Comparison of ENCODE assay signal across 29 mouse cellular contexts in the genomic region with DNA sequence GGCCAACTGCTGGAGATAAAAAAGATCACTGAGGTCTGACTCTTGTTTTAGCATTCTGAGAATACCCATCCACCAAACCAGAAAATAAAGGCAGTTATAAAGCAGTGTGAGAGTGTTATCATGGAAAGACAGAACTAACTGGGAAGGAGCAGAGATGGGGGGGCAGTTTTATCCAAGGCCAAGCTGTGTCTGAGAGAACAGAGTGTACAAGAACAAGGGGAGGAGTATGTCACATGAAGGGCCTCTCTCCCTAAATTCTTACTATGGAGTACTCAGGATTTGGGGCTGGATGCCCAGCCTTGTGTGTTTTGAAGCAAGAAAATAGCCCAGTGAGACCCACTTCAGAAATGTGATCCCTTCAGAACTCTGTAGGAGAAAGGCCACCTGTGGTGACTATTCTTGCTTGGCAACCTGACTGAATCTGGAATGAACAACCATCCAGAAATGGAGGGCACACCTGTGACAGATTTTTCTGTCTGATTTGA. TPM values are rescaled to one million over a fixed set of nuclear protein-coding genes. Genes with fewer than 3 reads are reported as not detected.
DNase-seq lines count a peak whose midpoint lies in the region; ATAC-seq and TF ChIP-seq lines count a peak whose summit lies in the region.
"Had no signal": no experiment of that assay in that cellular context is flagged by ENCODE, and none has a peak within 500 bp of the region (broad histone marks: within the 10 kb centered on the region; RNA-seq: fewer than 3 reads in every experiment).

No protein-coding gene starts in this region.

- peaks cover 31% of the 10 kb centered on the region for H3K4me1 ChIP-seq in heart, embryonic 12.5 days (replicated peaks)
- H3K4me1 ChIP-seq in lung, postnatal 0 days (ENCODE audit: insufficient read depth, low read depth, low read length), result peaks cover 4% of the 10 kb centered on the region; the same call in 1 of the 2 replicates
- peaks cover 4% of the 10 kb centered on the region for H3K4me1 ChIP-seq in testis, adult 2 months (ENCODE audit: control insufficient read depth, insufficient read depth, low read length)

- no peak for DNase-seq in gastrocnemius, adult 2 months
- DNase-seq in gastrocnemius, postnatal 4 days (ENCODE audit: low spot score in 2 of 2), result no peak
- peak; percentile 24 for DNase-seq in heart, adult 8-10 months (ENCODE audit: low spot score)
- peak; percentile 21 for DNase-seq in lung, postnatal 0 days (ENCODE audit: low spot score)
- no peak for DNase-seq in lung, postnatal 4 days
- DNase-seq in testis, postnatal 10 days (ENCODE audit: low spot score), result no peak
- DNase-seq: adrenal gland, adult 8-10 months; adrenal gland, postnatal 14 days; B cell, adult 2 months; cerebellum, adult 11-12 months; cerebellum, adult 2 months; cerebellum, adult 9-10 months; cerebellum, postnatal 10 days; cerebellum, postnatal 25 days had no signal

- no peaks in the 10 kb centered on the region for H3K27me3 ChIP-seq in heart, embryonic 12.5 days (replicated peaks)
- no peaks in the 10 kb centered on the region for H3K27me3 ChIP-seq in lung, postnatal 0 days (replicated peaks; ENCODE audit: insufficient read depth, low read length)
- no peaks in the 10 kb centered on the region for H3K27me3 ChIP-seq in testis, adult 2 months (ENCODE audit: control insufficient read depth, insufficient read depth, low read length)
- H3K27me3 ChIP-seq: CH12.LX; embryonic facial prominence, embryonic 12.5 days; forebrain, embryonic 13.5 days; Patski had no signal

- peaks cover 17% of the 10 kb centered on the region; the same call in 1 of the 2 replicates for H3K36me3 ChIP-seq in heart, embryonic 12.5 days
- H3K36me3 ChIP-seq in lung, postnatal 0 days (ENCODE audit: insufficient read depth, low read length), result no peaks in the 10 kb centered on the region
- no peaks in the 10 kb centered on the region for H3K36me3 ChIP-seq in testis, adult 2 months (ENCODE audit: control insufficient read depth, insufficient read depth, low read length)
- H3K36me3 ChIP-seq: embryonic facial prominence, embryonic 12.5 days had no signal

- H3K27ac ChIP-seq in gastrocnemius, adult 2 months, result peak overlapping the region; percentile 28; the same call in 1 of the 2 replicates
- H3K27ac ChIP-seq in heart, embryonic 12.5 days (ENCODE audit: poor library complexity, severe bottlenecking), result no peak overlapping the region
- H3K27ac ChIP-seq in lung, postnatal 0 days (ENCODE audit: low read length), result no peak overlapping the region
- peak overlapping the region; percentile 84 for H3K27ac ChIP-seq in testis, adult 2 months (ENCODE audit: control insufficient read depth, insufficient read depth, low read depth, low read length)
- H3K27ac ChIP-seq: embryonic facial prominence, embryonic 10.5 days; embryonic facial prominence, embryonic 12.5 days; forebrain, embryonic 13.5 days had no signal

- H3K4me3 ChIP-seq in gastrocnemius, adult 2 months, result no peak overlapping the region
- no peak overlapping the region for H3K4me3 ChIP-seq in heart, embryonic 12.5 days
- no peak overlapping the region for H3K4me3 ChIP-seq in lung, postnatal 0 days (ENCODE audit: low read depth, low read length)
- H3K4me3 ChIP-seq in testis, adult 2 months (ENCODE audit: control insufficient read depth, low read depth, low read length), result no peak overlapping the region
- H3K4me3 ChIP-seq: embryonic facial prominence, embryonic 10.5 days; embryonic facial prominence, embryonic 12.5 days; forebrain, embryonic 13.5 days had no signal

- no peak for ATAC-seq in heart, embryonic 12.5 days (ENCODE audit: insufficient number of reproducible peaks, low FRiP score)
- ATAC-seq in lung, postnatal 0 days, result no peak
- ATAC-seq: activated CD4-positive, CD25-positive, alpha-beta regulatory T cell, adult 4 months; CD4-positive, CD25-positive, alpha-beta regulatory T cell, adult 4 months; forebrain, embryonic 13.5 days; Patski had no signal

- no peak for TF ChIP-seq CTCF in gastrocnemius, adult 2 months (IDR thresholded peaks at IDR 0.05)
- TF ChIP-seq CTCF in lung, postnatal 0 days (IDR thresholded peaks at IDR 0.05), result no peak
- no peak for TF ChIP-seq CTCF in testis, adult 2 months (IDR thresholded peaks at IDR 0.05; ENCODE audit: control insufficient read depth, insufficient read depth, insufficient replicate concordance, low read depth, low read length)

- H3K4me2 ChIP-seq in heart, embryonic 12.5 days, result no peak overlapping the region
- H3K4me2 ChIP-seq in lung, postnatal 0 days (replicated peaks; ENCODE audit: low read depth, low read length), result no peak overlapping the region
- H3K4me2 ChIP-seq: embryonic facial prominence, embryonic 12.5 days; forebrain, embryonic 13.5 days had no signal

- peak; percentile 47; the same call in 1 of the 2 replicates for TF ChIP-seq EP300 in lung, postnatal 0 days (IDR thresholded peaks at IDR 0.05)

- no peak for TF ChIP-seq POLR2A in testis, adult 2 months (IDR thresholded peaks at IDR 0.05; ENCODE audit: control insufficient read depth, low read depth, low read length)

- H3K9me3 ChIP-seq in heart, embryonic 12.5 days (replicated peaks), result no peaks in the 10 kb centered on the region
- no peaks in the 10 kb centered on the region for H3K9me3 ChIP-seq in lung, postnatal 0 days (ENCODE audit: low read length)
- H3K9me3 ChIP-seq: embryonic facial prominence, embryonic 10.5 days; embryonic facial prominence, embryonic 12.5 days; forebrain, embryonic 13.5 days; G1E had no signal

- H3K9ac ChIP-seq in heart, embryonic 12.5 days, result no peak overlapping the region
- H3K9ac ChIP-seq in lung, postnatal 0 days (replicated peaks; ENCODE audit: low read depth), result no peak overlapping the region
- H3K9ac ChIP-seq: embryonic facial prominence, embryonic 12.5 days; forebrain, embryonic 13.5 days had no signal

- intact Hi-C loops in gastrocnemius, adult 2 months (cut with DNase I), result no loop called here

RNA-seq across cellular contexts. Expression of a gene that starts 4.1 kb away (rescaled TPM):
- total RNA-seq in gastrocnemius, adult 2 months (2021), result 10 to 100 TPM; 18.9 to 23.5 TPM
- 10 to 100 TPM; 24.3 to 25.6 TPM for total RNA-seq in gastrocnemius, postnatal 4 days (2021)
- 10 to 100 TPM; 19.6 to 20.5 (median 19.9) TPM for total RNA-seq in heart, adult 8-10 months (2022)
- 28.8 and 28.9 TPM in 2 replicates for polyA plus RNA-seq in heart, embryonic 12.5 days (2016; fragmentation: Nextera tagmentation; extraction: Ambion mirVana)
- 29.7 and 35.3 TPM in 2 replicates for polyA plus RNA-seq in lung, postnatal 0 days (2015; fragmentation: Nextera tagmentation; extraction: Ambion mirVana)
- polyA plus RNA-seq in testis, adult 2 months (2012; rRNA removed), result 18.5 and 22.0 TPM in 2 replicates

RNA-seq across cellular contexts. Expression of a gene that starts 26.0 kb away (rescaled TPM):
- total RNA-seq in gastrocnemius, adult 2 months (2021), result not detected
- total RNA-seq in gastrocnemius, postnatal 4 days (2021), result not detected
- total RNA-seq in heart, adult 8-10 months (2022), result not detected
- polyA plus RNA-seq in heart, embryonic 12.5 days (2016; fragmentation: Nextera tagmentation; extraction: Ambion mirVana), result 0.40 and 0.47 TPM in 2 replicates
- 0.10 and 0.14 TPM in 2 replicates for polyA plus RNA-seq in lung, postnatal 0 days (2015; fragmentation: Nextera tagmentation; extraction: Ambion mirVana)
- not detected in 2 replicates for polyA plus RNA-seq in testis, adult 2 months (2012; rRNA removed)
- total RNA-seq: adrenal gland, adult 18-20 months; adrenal gland, postnatal 14 days; CH12.LX had no signal
- polyA plus RNA-seq: activated CD4-positive, CD25-positive, alpha-beta regulatory T cell, adult 4 months; cortical plate, adult 2 months; G1E had no signal

RNA-seq across cellular contexts. Expression of a gene that starts 28.4 kb away (rescaled TPM):
- total RNA-seq in gastrocnemius, adult 2 months (2021), result not detected
- total RNA-seq in gastrocnemius, postnatal 4 days (2021), result under 1 TPM; 0.20 to 0.80 TPM
- total RNA-seq in heart, adult 8-10 months (2022), result under 1 TPM in 2 of 4 experiments, not detected in 2; 0.16 to 0.83 TPM
- 23.6 and 27.0 TPM in 2 replicates for polyA plus RNA-seq in heart, embryonic 12.5 days (2016; fragmentation: Nextera tagmentation; extraction: Ambion mirVana)
- polyA plus RNA-seq in lung, postnatal 0 days (2015; fragmentation: Nextera tagmentation; extraction: Ambion mirVana), result 3.5 and 3.6 TPM in 2 replicates
- polyA plus RNA-seq in testis, adult 2 months (2012; rRNA removed), result 0.04 TPM in 1 of 2 replicates, not detected in the other
- total RNA-seq: CH12.LX had no signal
- polyA plus RNA-seq: cortical plate, adult 2 months had no signal

RNA-seq across cellular contexts. Expression of a gene that starts 29.0 kb away (rescaled TPM):
- not detected for total RNA-seq in gastrocnemius, adult 2 months (2021)
- not detected for total RNA-seq in gastrocnemius, postnatal 4 days (2021)
- not detected for total RNA-seq in heart, adult 8-10 months (2022)
- not detected in 2 replicates for polyA plus RNA-seq in heart, embryonic 12.5 days (2016; fragmentation: Nextera tagmentation; extraction: Ambion mirVana)
- polyA plus RNA-seq in lung, postnatal 0 days (2015; fragmentation: Nextera tagmentation; extraction: Ambion mirVana), result not detected in 2 replicates
- not detected in 2 replicates for polyA plus RNA-seq in testis, adult 2 months (2012; rRNA removed)
- total RNA-seq: adrenal gland, adult 18-20 months; adrenal gland, adult 8-10 months; adrenal gland, postnatal 14 days; adrenal gland, postnatal 36 days; CH12.LX; G1E had no signal
- polyA plus RNA-seq: activated CD4-positive, CD25-positive, alpha-beta regulatory T cell, adult 4 months; CD4-positive, CD25-positive, alpha-beta regulatory T cell, adult 4 months; cerebellum, adult 2 months; cortical plate, adult 2 months; embryonic facial prominence, embryonic 10.5 days; embryonic facial prominence, embryonic 12.5 days; embryonic facial prominence, embryonic 14.5 days; forebrain, embryonic 11.5 days; forebrain, embryonic 13.5 days; G1E; Patski had no signal

RNA-seq across cellular contexts. Expression of a gene that starts 48.9 kb away (rescaled TPM):
- total RNA-seq in gastrocnemius, adult 2 months (2021), result not detected
- total RNA-seq in gastrocnemius, postnatal 4 days (2021), result not detected
- under 1 TPM in 1 of 4 experiments, not detected in 3; 0.23 TPM for total RNA-seq in heart, adult 8-10 months (2022)
- not detected in 2 replicates for polyA plus RNA-seq in heart, embryonic 12.5 days (2016; fragmentation: Nextera tagmentation; extraction: Ambion mirVana)
- polyA plus RNA-seq in lung, postnatal 0 days (2015; fragmentation: Nextera tagmentation; extraction: Ambion mirVana), result not detected in 2 replicates
- polyA plus RNA-seq in testis, adult 2 months (2012; rRNA removed), result not detected in 2 replicates
- total RNA-seq: adrenal gland, postnatal 14 days; CH12.LX; G1E had no signal
- polyA plus RNA-seq: activated CD4-positive, CD25-positive, alpha-beta regulatory T cell, adult 4 months; CD4-positive, CD25-positive, alpha-beta regulatory T cell, adult 4 months; embryonic facial prominence, embryonic 10.5 days; embryonic facial prominence, embryonic 12.5 days; embryonic facial prominence, embryonic 14.5 days; forebrain, embryonic 11.5 days; forebrain, embryonic 13.5 days; G1E; Patski had no signal

Comparison
In these comparisons a context has a peak if more than half of its experiments do, and no peak if none do; other contexts are left out.
1. DNase-seq: peak in heart, adult 8-10 months (single experiment) and lung, postnatal 0 days (single experiment); none in gastrocnemius, adult 2 months (single experiment), gastrocnemius, postnatal 4 days (0 of 2), lung, postnatal 4 days (0 of 2) and testis, postnatal 10 days (single experiment).
2. H3K27ac ChIP-seq: peak in gastrocnemius, adult 2 months (single experiment) and testis, adult 2 months (single experiment); none in heart, embryonic 12.5 days (single experiment) and lung, postnatal 0 days (single experiment).